Comparison of ENCODE assay signal across 14 mouse cellular contexts in the genomic region with DNA sequence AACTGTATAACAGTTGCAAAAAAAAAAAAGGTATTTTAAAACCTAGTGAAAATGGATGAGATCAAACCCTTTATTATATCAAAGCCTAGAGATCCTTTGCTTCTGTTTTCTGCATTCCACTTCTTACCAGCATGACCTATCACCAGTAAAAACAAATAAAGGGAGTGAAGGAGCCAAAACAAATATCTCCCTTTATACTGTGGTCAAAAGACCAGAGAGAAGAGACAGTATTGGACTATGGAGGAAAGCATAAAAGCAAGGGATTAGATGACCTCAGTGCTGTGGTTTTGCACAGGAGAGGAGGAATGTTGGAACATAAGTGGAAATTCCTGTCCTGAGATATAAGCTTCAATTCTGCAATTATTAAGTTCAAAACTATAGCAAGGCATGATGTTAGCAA.
"Had no signal": no experiment of that assay in that cellular context is flagged by ENCODE, and none has a peak within 500 bp of the region (broad histone marks: within the 10 kb centered on the region; RNA-seq: fewer than 3 reads in every experiment).

No protein-coding gene starts in this region.

- H3K4me2 ChIP-seq: lung, embryonic 14.5 days; midbrain, embryonic 15.5 days; neural tube, embryonic 13.5 days had no signal

- H3K4me1 ChIP-seq: midbrain, embryonic 15.5 days; neural tube, embryonic 13.5 days had no signal

- H3K9ac ChIP-seq: liver, embryonic 14.5 days; lung, embryonic 14.5 days; midbrain, embryonic 15.5 days; neural tube, embryonic 13.5 days had no signal

- H3K27me3 ChIP-seq: midbrain, embryonic 15.5 days; neural tube, embryonic 13.5 days had no signal

- H3K27ac ChIP-seq: liver, embryonic 14.5 days; midbrain, embryonic 15.5 days; neural tube, embryonic 13.5 days had no signal

- H3K36me3 ChIP-seq: midbrain, embryonic 15.5 days; neural tube, embryonic 13.5 days had no signal

- DNase-seq: kidney, adult 2 months; kidney, postnatal 36 days; left cerebral cortex, postnatal 4 days; lung, embryonic 14.5 days; lung, postnatal 36 days; retina, postnatal 1 day; right cerebral cortex, postnatal 4 days; spleen, adult 18-20 months; thymus, adult 18-20 months; thymus, postnatal 14 days had no signal

- H3K9me3 ChIP-seq: midbrain, embryonic 15.5 days; neural tube, embryonic 13.5 days had no signal

- ATAC-seq: intestine, embryonic 16.5 days; midbrain, embryonic 15.5 days had no signal

- H3K4me3 ChIP-seq: midbrain, embryonic 15.5 days; neural tube, embryonic 13.5 days had no signal
